Mouse (Mus musculus) layer of hippocampus, adult 2 months (tissue): ENCODE measurements around the gene Ethe1. TPM values are rescaled to one million over a fixed set of nuclear protein-coding genes. Genes with fewer than 3 reads are reported as not detected.
"Not testable (repeated sequence)": the region's sequence is repeated elsewhere in the genome, so short reads cannot be mapped to it uniquely, and the experiment has no call there.

Source experiments
- DNase-seq, 2 experiments: peaks; one replicate each; pipeline ENCODE4 v3.0.0; 2022; ENCODE audit warnings: low spot score in 2 of 2
- H3K27ac ChIP-seq: fragments of 200-600 bp; 2 replicates; pipeline ENCODE4 v1.8.1; 2022
- H3K4me3 ChIP-seq: fragments of 200-600 bp; 2 replicates; pipeline ENCODE4 v1.8.1; 2022; ENCODE audit warnings: mild to moderate bottlenecking
- CTCF ChIP-seq: fragments of 200-600 bp; conservative IDR thresholded peaks from 2 replicates; pipeline ENCODE4 v1.8.1; 2022; ENCODE audit warnings: antibody characterized with exemption, mild to moderate bottlenecking, moderate library complexity
- total RNA-seq, 2 experiments: library from RNA; stranded (reverse); gene quantifications; 2 replicates each; pipeline ENCODE4 v1.2.3; 2021

The Ethe1 gene
- total RNA-seq, 2 experiments from 2014 or later, result 10.1 to 11.0 TPM

DNA sequence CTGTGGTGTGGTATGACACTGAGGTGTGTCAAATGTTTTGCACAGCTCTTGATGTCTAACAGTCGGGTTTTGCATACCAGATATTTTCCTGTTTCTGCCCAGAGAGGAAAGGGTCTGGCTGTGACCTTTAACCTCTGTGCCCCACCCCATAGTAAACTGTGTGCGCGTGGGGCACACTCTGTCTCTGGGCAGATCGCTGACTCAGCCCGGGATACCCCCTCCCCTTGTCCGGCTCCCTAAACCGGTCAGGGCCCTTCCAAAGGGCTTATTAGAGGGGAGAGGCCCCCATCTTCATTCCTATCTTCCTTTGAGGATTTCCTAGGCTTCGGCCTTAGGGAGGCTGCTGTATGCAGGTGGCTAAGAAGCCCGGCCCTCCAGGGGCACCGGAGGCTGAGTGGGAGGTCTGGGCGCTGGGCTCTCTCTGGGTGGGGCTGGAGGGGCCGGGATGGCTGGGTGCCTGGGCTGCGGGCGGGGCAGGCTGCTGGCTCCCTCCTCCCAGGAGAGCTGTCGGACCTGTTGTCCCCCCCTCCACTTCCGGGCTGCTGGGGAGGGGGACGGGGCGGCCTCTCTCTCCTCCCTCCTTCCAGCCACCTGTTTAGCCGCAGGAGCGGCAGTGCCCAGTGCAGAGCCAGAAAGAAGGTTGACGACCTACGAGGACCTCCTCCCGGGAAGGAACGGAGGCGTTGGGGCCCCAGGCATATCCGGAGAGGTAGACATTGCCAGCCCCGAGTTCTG, 23.0 kb downstream of the Ethe1 start, which contains the start of gene Phldb3:
Phldb3 (plus strand) TSS at position 620 of the 735 bp plus-strand sequence.
- H3K4me3 ChIP-seq, result peak within 1 kb of the TSS; percentile 46
- no peak for TF ChIP-seq CTCF

DNA sequence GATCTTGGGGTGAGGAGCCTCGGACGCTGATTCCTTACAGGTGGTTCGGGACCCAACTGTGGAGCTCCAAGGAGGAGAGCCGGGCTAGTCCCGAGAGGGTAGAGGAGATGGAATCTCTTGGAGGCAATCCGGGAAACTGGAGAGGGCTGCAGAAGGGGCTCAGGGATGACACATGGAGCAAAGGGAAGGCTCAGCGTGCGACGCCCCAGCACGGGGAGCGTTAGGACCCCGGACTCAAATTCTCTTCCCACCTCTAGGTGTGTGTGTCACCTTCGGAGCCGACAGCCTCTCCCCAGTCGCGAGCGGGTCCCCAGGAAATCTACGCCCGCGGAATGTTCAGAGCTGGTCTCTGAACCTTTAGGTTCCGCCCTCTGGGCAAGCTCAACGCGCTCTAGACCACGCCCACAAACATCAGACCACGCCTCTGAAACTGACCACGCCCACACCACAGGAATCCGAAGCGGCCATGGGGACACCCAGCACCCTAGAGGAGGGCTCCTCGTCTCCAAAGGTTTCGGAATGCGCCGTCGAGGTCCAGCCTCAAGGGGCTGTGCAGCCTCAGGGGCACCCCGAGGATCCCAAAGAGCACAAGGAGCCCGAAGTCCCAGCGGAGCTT, 23.6 kb downstream of the Ethe1 start:
- no peak overlapping the region for H3K27ac ChIP-seq
- TF ChIP-seq CTCF, result no peak
- peak overlapping the region; percentile 46 for H3K4me3 ChIP-seq
- peak in 1 of 2 experiments; percentile 46 for DNase-seq

More for the DNA sequence above, 23.0 kb downstream of the Ethe1 start, which contains the start of gene Phldb3:
- H3K27ac ChIP-seq, result no peak within 1 kb of the TSS
- no peak for DNase-seq

DNA sequence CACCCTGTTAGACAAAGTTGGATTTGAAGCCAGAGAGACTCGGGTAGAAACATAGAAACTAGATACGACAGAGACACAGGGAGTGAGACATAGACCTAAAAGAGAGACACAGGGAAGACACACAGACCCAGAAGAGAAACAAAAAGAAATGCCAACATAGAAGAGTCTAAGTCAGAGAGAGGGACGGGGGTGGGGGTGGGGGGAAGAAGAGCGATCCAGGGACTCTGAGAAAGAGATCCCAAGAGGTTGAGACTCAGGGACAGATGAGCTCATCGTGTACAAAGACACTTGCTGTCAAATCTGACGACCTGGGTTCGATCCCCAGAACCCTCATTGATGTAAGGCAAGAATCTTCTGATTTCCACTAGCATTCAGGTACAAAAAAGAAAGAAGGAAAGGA, 24.4 kb downstream of the Ethe1 start:
- peak overlapping the region; percentile 46 for H3K4me3 ChIP-seq
- TF ChIP-seq CTCF, result no peak
- DNase-seq, result no peak
- no peak overlapping the region for H3K27ac ChIP-seq

DNA sequence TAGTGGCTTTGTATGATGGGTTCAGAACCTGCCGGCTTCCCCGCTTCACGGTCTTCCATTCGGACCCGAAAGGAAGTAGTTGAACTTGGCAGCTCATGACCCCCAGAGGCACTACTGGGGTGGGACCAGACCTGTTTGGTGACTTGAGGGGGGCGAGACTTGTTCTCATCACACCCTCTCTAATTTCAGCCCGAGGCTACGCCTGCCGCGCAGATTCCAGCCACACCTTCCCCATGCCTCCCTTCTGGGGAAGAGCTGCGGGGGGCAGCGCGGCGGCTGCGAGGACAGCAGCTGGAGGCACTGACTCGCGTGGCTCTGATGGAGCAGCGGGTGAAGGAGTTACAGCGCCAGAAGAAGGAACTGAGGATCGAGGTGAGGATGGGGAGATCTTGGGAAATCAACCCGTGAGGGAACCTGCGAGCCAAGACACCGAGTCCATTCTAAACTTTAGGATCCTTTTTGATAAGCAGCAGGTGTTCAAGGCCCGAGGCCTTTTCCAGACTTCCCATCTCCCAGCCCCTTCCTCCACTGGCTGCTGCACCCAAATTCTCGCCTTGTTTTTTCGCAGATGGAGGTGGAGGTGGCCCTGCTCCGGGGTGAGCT, 25.1 kb downstream of the Ethe1 start:
- H3K27ac ChIP-seq, result no peak overlapping the region
- no peak overlapping the region for H3K4me3 ChIP-seq
- TF ChIP-seq CTCF, result no peak
- DNase-seq, result no peak

DNA sequence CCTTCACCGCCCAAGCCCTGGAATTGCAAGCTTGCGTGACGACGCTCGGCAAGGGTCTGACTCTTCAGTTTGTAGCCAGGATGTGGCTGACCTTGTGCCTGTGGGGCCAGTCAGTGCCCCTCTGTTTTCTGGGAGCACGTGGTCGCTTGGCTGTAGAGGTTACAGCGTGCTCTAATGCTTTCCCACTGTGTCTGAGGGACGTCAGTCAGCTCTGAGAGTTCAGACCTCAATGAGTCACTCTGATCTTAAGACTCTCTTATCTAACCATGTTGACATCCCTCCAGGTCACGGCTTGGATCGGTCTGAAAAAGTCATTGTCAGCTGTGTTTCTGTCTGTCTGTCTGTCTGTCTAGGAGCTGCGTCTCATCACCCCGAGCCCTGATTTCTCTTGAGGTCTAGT, 27.5 kb downstream of the Ethe1 start:
- Histone ChIP-seq H3K27ac (no peak overlapping the region), H3K4me3 (no peak overlapping the region)
- DNase-seq, result no peak
- TF ChIP-seq CTCF, result no peak

DNA sequence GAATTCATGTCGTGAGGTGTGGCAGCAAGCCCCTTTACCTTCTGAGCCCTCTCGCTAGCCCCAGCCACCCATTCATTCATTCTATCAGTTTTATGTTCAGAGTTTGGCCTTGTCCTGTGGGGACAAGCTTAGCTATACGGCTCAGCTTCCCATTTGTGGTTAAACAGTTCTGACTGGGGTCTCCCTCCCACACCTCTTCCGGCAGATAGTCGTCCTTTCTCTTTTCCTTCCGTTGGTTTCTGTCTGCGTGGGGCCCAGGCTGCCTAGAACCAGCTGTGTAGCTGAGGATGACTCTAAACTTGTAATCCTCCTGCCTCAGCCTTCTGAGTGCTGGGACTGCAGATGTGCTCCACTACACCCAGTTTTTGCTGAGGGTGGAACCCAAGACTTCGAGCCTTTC, 30.4 kb downstream of the Ethe1 start:
- Histone ChIP-seq H3K27ac (no peak overlapping the region), H3K4me3 (no peak overlapping the region)
- DNase-seq, result no peak
- TF ChIP-seq CTCF, result no peak

DNA sequence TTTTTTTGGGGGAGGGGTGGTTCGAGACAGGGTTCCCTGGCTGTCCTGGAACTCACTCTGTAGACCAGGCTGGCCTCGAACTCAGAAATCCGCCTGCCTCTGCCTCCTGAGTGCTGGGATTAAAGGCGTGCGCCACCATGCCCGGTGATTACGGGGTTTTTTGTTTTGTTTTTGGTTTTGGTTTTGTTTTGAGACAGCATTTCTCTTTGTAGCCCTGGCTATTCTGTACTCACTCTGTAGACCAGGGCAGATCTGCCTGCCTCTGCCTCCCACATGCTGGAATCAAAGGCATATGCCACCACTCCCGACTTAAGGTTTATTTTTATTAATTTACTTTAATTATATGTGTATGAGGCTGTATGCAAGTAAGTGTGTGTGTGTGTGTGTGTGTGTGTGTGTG, 31.0 kb downstream of the Ethe1 start:
- H3K27ac ChIP-seq, H3K4me3 ChIP-seq, DNase-seq: not testable (repeated sequence)

DNA sequence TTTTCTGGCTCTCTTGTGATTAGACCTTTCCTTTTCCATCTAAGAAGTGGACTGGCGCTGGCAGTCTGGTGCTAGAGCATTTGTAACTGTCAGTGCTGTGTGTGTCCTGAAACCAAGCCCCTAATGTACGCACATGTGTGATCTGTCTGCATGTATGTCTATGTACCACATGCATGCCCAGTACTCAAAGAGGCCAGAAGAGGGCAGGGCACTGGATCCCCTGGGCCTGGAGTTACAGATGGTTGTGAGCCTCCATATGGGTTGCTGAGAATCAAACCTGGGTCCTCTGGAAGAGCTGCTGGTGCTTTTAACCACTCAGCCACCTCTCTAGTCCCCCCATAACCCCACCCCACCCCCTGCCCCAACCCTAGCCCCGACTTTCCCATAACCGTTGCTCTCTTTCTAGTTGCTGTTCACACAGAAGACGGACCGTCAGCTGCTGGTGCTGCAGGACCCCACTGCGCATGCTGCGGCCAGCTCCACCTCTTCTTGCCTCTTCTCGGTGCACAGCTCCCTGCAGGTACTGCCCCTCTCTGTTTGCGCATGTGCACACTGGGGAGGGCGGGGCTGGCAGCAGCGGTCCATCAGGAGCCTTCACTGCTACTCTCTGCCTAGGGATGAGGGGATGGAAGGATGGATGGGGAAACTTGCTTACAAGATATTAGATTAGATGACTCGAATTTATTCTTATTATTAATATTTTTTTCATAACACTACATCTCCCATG, 32.5 kb downstream of the Ethe1 start:
- no peak; the same call in 1 of the 2 replicates for TF ChIP-seq CTCF
- no peak overlapping the region for H3K4me3 ChIP-seq
- no peak for DNase-seq
- H3K27ac ChIP-seq, result no peak overlapping the region

DNA sequence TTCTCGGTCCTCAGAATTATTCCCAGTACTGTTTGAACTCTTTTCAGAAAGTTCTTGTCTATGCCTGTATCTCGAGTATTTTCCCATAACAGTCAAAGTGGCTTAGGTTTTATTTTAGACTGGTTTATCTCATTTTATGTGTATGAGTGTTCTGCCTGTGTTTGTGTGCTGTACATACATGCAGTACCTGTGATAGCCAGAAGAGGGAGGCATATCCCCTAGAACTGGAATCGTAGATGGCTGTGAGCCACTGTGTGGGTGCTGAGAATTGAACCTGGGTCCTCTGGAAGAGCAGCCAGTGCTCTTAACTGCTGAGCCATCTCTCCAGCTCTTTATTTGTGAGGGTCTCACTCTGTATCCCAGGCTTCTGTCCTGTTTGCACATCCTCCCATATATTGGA, 33.9 kb downstream of the Ethe1 start:
- DNase-seq, result no peak
- peak; percentile 57 for TF ChIP-seq CTCF
- H3K4me3 ChIP-seq, result no peak overlapping the region
- H3K27ac ChIP-seq, result no peak overlapping the region

DNA sequence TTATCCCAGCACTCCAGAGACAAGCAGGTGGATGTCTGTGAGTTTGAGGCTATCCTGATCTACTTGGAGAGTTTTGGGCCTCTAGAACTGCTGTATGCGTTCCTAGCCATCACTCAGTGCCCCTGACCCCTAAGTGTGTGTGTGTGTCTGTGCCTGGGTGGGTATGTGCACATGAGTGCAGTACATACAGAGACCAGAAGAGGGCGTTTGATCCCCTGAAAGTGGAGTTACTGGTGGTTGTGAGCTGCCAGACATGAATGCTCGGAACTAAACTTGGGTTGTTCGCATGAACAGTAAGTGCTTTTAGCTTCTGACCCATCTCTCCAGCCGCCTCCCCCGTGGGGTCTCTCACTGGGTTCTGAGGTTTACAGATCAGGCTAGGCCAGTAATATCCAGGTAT, 35.6 kb downstream of the Ethe1 start:
- H3K27ac ChIP-seq, result no peak overlapping the region
- peak; percentile 23; the same call in 1 of the 2 replicates for TF ChIP-seq CTCF
- no peak for DNase-seq
- H3K4me3 ChIP-seq, result no peak overlapping the region

DNA sequence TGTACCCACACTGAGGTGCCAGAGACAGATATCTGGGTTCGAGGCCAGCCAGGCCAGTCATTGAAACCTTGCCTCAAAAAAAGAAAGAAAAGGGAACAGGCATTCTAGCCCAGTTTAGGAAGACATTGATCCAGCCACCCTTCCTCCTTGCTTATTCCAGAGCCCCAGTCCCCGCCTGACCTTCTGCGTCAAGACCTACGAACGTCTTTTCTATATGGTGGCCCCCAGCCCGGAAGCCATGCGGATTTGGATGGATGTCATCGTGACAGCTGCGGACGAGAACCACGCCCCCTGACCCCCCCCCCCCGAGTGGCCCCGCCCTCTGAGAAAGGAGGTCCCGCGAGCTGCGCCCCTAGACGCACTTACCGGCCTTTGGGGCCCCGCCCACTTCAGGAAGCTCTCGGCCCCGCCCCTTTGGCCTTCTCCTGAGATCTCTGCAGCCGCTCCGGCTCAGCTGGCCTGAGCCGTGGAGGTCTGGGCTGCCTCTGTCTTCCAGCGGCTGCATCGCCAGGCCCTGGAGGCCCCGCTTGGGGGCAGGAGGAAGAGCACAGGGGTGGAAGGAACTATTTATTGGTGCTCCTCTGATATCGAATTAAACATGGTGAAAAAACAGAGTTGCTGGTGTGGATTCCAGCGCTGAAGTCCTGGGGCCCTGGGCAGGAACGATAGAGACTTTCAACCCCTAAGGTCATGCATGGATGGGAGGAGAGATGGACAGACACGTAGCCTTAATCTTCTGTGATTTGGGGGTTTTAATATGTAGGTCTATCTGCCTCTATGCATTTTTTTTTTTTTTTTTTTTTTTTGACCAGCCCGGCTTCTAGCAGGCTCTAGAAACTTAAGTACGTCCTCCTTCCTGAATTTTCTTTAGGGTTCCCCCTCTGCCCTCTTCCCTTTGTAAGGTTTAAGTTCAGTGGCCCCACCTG, 41.6 kb downstream of the Ethe1 start:
- Histone ChIP-seq H3K4me3 (peak overlapping the region; percentile 43), H3K27ac (no peak overlapping the region)
- no peak; the same call in 1 of the 2 replicates for TF ChIP-seq CTCF
- DNase-seq, result peak; percentile 23 to 26

DNA sequence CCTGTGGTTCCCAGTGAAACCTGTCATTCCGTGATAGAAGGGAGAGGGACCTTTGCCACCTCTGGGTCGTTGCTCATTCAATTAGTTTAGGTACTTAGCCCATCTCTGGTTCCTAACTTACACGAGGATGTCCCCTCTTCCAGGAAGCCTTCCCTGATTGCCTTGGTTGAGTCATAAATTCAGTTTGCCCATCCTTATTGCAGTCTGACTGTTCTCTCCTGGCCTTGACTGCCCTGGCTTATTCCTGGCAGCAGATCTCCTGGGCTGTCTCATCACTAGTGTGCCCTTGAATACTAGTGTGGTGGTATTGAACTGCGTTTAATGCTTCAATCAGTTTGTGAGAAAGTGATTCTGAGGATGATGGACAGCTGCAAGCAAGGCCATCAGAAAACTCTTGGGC, 42.3 kb downstream of the Ethe1 start:
- Histone ChIP-seq H3K27ac (no peak overlapping the region), H3K4me3 (no peak overlapping the region)
- DNase-seq, result no peak
- TF ChIP-seq CTCF, result no peak
